Mouse (Mus musculus): ENCODE results near the gene Gm11596.
"Not testable (repeated sequence)": the region's sequence is repeated elsewhere in the genome, so short reads cannot be mapped to it uniquely, and the experiment has no call there.

Gene Gm11596

DNA sequence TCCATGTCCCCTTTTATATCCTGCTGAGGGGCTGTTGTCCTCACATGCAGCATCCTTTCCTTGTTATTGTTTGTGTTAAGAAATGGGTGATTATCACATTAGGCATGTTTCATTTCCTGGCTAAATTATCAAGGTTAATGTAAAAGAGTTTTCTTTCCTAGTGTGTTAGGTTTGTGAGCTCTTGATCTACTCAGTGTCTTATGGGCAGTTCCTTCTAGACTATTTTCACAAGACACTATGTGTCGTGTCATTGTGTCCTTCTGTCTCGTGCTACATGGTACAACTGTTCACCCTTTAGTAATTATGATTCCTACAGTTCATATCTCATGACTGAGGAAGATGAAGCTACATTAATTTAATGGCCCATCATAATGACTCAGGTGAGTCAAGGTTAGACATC is at the start of gene Gm11596:
Gene Gm11596 (minus strand): TSS at position 101 of the 400 bp plus-strand sequence.
- no peak for DNase-seq

DNA sequence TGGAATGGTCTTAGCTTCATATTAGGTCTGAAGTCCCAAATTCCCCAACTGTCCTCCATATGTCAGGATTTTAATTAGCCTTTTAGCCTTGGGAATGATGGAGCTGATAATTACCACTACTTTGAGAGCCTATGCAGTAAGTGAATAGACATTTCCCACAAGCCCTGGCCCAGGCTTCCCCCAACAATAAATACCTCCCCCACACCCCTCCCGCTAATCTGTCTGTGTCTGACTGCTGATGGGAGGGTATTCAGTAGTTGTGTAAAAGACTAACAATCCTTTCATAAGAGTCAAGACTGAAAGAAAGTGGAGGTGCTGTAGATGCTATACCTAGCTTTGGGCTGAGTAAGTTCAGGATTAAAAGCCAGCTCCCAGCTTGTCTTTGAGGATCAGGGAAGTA is 48.9 kb upstream of the Gm11596 start:
- DNase-seq, result no peak

DNA sequence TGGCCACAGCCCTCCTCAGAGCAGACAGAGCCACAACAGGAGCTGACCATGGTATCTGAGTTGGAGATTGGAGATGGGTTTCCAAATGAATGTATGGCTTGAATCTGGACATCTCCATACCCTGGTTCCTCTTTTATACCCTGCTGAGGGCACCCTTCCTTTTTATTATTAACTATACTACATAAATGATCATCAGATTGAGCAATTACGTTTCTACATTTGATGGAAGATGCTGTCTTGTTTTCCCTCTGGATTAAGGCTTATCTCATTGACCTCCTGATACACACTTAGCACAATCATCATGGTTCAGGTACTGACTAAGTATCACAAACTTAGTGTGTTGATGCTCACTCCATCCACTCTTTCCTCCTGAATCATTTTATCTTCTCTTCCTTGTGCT is 44.7 kb upstream of the Gm11596 start, which contains the start of gene 2300003K06Rik:
Gene 2300003K06Rik (minus strand): TSS at position 101 of the 400 bp plus-strand sequence.
- DNase-seq, result no peak

DNA sequence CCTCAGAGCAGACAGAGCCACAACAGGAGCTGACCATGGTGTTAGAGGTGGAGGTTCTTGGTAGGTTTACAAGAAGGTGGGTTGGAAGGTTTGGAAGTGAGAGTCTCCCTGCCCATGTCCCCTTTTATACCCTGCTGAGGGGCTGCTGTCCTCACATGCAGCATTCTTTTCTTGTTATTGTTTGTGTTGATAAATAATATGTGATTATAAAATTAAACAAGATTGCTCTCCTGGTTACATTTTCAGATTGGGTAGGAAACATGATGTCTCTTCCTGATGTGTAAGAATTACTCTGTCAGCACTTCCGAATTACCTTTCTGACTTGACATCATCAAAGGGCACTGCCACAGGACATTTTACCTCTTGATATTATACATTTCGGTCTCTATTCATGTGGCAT is 22.3 kb upstream of the Gm11596 start, which contains the start of gene Gm11564:
Gene Gm11564 (minus strand): TSS at position 101 of the 400 bp plus-strand sequence.
- not testable (repeated sequence) for DNase-seq

DNA sequence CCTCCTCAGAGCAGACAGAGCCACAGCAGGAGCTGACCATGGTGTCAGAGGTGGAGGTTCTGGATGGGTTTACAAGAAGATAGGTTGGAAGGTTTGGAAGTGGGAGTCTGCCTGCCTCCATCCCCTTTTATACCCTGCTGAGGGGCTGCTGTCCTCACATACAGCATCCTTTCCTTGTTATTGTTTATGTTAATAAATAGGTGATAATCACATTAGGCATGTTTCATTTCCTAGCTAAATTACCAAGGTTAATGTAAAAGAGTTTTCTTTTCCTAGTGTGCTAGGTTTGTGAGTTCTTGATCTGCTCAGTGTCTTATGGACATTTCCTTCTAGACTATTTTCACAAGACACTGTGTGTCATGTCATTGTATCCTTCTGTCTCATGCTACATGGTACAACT is 16.5 kb upstream of the Gm11596 start, which contains the start of gene Krtap4-13:
Gene Krtap4-13 (minus strand): TSS at position 101 of the 400 bp plus-strand sequence.
- DNase-seq, result not testable (repeated sequence)

DNA sequence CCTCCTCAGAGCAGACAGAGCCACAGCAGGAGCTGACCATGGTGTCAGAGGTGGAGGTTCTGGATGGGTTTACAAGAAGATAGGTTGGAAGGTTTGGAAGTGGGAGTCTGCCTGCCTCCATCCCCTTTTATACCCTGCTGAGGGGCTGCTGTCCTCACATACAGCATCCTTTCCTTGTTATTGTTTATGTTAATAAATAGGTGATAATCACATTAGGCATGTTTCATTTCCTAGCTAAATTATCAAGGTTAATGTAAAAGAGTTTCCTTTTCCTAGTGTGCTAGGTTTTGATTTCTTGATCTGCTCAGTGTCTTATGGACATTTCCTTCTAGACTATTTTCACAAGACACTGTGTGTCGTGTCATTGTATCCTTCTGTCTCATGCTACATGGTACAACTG is 11.1 kb upstream of the Gm11596 start, which contains the start of gene Gm11554:
Gene Gm11554 (minus strand): TSS at position 101 of the 400 bp plus-strand sequence.
- not testable (repeated sequence) for DNase-seq

DNA sequence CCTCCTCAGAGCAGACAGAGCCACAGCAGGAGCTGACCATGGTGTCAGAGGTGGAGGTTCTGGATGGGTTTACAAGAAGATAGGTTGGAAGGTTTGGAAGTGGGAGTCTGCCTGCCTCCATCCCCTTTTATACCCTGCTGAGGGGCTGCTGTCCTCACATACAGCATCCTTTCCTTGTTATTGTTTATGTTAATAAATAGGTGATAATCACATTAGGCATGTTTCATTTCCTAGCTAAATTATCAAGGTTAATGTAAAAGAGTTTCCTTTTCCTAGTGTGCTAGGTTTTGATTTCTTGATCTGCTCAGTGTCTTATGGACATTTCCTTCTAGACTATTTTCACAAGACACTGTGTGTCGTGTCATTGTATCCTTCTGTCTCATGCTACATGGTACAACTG is 5.6 kb upstream of the Gm11596 start, which contains the start of gene Gm11569:
Gene Gm11569 (minus strand): TSS at position 101 of the 400 bp plus-strand sequence.
- DNase-seq, result not testable (repeated sequence)

DNA sequence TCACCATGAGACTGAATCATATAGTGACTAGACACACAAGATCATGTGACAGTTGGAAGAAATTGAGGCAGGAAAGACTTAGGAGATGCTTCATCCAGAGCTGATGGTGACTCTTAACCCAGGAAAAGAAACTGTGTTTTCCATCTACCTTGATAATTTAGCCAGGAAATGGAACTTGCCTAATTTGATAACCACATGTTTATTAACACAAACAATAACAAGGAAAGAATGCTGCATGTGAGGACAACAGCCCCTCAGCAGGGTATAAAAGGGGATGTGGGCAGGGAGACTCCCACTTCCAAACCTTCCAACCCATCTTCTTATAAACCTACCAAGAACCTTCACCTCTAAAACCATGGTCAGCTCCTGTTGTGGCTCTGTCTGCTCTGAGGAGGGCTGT is 8.4 kb downstream of the Gm11596 start, which contains the start of gene Krtap4-9:
Gene Krtap4-9 (plus strand): TSS at position 301 of the 400 bp plus-strand sequence.
- not testable (repeated sequence) for DNase-seq

DNA sequence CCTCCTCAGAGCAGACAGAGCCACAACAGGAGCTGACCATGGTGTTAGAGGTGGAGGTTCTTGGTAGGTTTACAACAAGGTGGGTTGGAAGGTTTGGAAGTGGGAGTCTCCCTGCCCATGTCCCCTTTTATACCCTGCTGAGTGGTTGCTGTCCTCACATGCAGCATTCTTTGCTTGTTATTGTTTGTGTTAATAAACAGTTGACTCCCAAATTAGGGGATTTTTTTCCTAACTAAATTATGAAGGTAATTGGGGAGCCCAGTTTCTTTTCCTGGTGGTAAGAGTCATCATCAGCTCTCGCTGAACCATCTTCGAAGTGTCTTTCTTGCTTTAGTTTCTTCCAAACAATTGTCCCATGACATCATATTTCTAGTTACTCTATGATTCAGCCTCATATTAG is 12.7 kb downstream of the Gm11596 start, which contains the start of gene Krtap4-8:
Gene Krtap4-8 (minus strand): TSS at position 101 of the 400 bp plus-strand sequence.
- DNase-seq, result no peak

DNA sequence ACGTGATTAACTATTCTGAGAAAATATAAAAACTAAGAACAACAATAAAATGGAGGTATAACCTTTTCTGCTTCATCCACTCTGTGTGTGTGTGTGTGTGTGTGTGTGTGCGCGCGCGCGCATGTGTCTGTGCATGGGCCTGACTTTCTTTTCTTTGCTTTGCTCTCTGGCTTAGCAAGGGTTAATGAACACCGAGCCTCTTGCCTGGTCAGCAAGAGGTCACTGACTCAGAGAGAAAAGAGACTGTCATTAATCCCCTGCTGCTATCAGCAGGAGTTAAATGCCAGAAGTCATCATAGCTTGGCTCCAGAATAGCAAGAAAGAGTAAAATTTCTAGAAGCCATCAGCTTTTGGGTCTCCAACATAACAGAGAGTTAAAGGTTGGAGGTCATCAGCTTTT is 14.9 kb downstream of the Gm11596 start:
- no peak for DNase-seq

DNA sequence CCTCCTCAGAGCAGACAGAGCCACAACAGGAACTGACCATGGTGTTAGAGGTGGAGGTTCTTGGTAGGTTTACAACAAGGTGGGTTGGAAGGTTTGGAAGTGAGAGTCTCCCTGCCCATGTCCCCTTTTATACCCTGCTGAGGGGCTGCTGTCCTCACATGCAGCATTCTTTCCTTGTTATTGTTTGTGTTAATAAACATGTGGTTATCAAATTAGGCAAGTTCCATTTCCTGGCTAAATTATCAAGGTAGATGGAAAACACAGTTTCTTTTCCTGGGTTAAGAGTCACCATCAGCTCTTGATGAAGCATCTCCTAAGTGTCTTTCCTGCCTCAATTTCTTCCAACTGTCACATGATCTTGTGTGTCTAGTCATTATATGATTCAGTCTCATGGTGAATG is 20.5 kb downstream of the Gm11596 start, which contains the start of gene Gm11595:
Gene Gm11595 (minus strand): TSS at position 101 of the 400 bp plus-strand sequence.
- not testable (repeated sequence) for DNase-seq

DNA sequence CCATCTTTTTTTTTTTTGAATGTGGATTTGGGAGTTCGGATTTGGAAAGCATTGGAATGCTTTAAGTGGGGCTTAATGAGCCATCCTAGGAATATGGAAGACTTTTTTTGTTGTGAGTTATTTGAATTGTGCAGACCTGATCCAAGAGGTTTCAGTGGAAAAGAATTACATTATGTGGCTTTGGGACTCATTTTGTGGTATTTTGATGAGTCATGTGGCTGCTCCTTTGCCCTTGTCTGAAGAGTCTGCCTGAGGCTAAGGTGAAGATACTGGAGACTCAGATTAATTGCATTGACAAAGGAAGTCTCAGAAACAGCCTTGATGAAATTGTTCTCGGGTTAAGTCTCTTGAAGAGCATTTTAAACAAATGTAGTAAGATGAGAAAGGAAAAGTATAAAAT is 24.9 kb downstream of the Gm11596 start:
- DNase-seq, result no peak

DNA sequence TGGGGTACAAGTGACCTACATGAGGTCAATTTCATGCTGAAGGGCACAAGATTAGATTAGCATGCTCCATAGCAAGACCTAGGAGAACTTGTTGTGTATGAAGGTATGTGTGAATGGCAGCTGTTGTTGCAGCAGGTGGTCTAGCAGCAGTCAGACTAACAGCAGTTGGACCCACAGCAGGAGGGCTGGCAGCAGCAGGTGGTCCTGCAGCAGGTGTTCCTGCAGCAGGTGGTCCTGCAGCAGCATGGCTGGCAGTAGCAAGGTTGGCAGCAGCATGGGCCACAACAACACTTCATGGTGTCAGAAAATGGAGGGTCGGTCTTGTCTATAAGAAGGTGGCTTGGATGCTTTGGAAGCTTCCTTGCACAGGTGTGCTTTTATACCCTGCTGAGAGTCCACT is 34.4 kb downstream of the Gm11596 start:
- no peak for DNase-seq

DNA sequence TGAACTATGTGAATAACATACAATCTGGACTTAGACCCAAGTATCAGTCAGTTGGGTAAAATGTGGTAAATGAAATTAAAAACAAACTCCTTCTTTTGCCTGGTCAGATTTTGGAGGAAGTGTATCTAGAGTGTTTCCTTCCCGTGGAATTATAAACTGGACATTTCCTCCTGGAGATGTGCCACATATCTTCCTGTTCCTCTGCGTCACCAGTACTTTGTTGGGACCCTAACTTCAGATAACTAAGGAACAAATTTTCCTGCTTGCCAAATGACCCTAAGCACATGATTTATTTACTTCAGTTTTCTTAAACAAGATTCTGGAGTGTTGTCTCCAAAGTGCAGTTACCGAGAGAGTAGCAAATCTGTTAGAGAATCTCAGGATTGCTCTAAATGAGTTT is 49.3 kb downstream of the Gm11596 start:
- peak; percentile 14 for DNase-seq
